Mouse (Mus musculus) inflammation-experienced regulatory T-cells, adult 6 months (primary cell): Measurements from ENCODE around the gene Fut1. TPM values are rescaled to one million over a fixed set of nuclear protein-coding genes. Genes with fewer than 3 reads are reported as not detected.
"Not testable (repeated sequence)": the region's sequence is repeated elsewhere in the genome, so short reads cannot be mapped to it uniquely, and the experiment has no call there.

Experiments
- ATAC-seq: one replicate; pipeline ENCODE4 v1.8.0; 2017
- polyA plus RNA-seq, 3 experiments: library from polyadenylated mRNA; unstranded; fragments of 100-300 nt; shearing (Covaris generic); gene quantifications; one replicate each; pipeline ENCODE4 v1.2.1; 2017

Gene Fut1
- polyA plus RNA-seq, 3 experiments from 2014 or later, result not detected

- ATAC-seq, result no peak
Measured at GRCm38 (mm10) chr7:45640191-45640957, 23.3 kb downstream of the Fut1 start.

GRCm38 (mm10) chr7:45641391-45642040, 24.4 kb downstream of the Fut1 start:
- no peak for ATAC-seq

- ATAC-seq, result no peak
Measured at GRCm38 (mm10) chr7:45642083-45642482, 25.0 kb downstream of the Fut1 start.

- no peak for ATAC-seq
Measured at GRCm38 (mm10) chr7:45642503-45643255, 25.6 kb downstream of the Fut1 start.

GRCm38 (mm10) chr7:45643441-45644178, 26.5 kb downstream of the Fut1 start:
- ATAC-seq, result peak; percentile 97

GRCm38 (mm10) chr7:45644183-45644582, 27.1 kb downstream of the Fut1 start:
- ATAC-seq, result no peak

GRCm38 (mm10) chr7:45644872-45645590, 27.9 kb downstream of the Fut1 start:
- ATAC-seq, result no peak

- ATAC-seq, result no peak
Measured at GRCm38 (mm10) chr7:45645591-45645971, 28.5 kb downstream of the Fut1 start.

GRCm38 (mm10) chr7:45646671-45647070, 29.6 kb downstream of the Fut1 start:
- no peak for ATAC-seq

GRCm38 (mm10) chr7:45649351-45649750, 32.3 kb downstream of the Fut1 start:
- ATAC-seq, result no peak

- ATAC-seq, result not testable (repeated sequence)
Measured at GRCm38 (mm10) chr7:45650484-45650883, 33.4 kb downstream of the Fut1 start.

GRCm38 (mm10) chr7:45654424-45655047, 37.4 kb downstream of the Fut1 start:
- ATAC-seq, result no peak

GRCm38 (mm10) chr7:45660746-45661478, 43.8 kb downstream of the Fut1 start:
- ATAC-seq, result no peak

GRCm38 (mm10) chr7:45661702-45662101, 44.6 kb downstream of the Fut1 start:
- not testable (repeated sequence) for ATAC-seq

GRCm38 (mm10) chr7:45665303-45666138, 48.4 kb downstream of the Fut1 start:
- ATAC-seq, result no peak

- ATAC-seq, result no peak
Measured at GRCm38 (mm10) chr7:45666161-45666560, 49.1 kb downstream of the Fut1 start, which contains the start of gene Fut2. Fut2 (minus strand) TSS chr7:45666394.

GRCm38 (mm10) chr7:45667761-45668160, 50.7 kb downstream of the Fut1 start:
- ATAC-seq, result no peak

GRCm38 (mm10) chr7:45668921-45669320, 51.8 kb downstream of the Fut1 start:
- ATAC-seq, result no peak
